Mouse (Mus musculus): ENCODE data around the gene Vdac2.

The Vdac2 gene

DNA sequence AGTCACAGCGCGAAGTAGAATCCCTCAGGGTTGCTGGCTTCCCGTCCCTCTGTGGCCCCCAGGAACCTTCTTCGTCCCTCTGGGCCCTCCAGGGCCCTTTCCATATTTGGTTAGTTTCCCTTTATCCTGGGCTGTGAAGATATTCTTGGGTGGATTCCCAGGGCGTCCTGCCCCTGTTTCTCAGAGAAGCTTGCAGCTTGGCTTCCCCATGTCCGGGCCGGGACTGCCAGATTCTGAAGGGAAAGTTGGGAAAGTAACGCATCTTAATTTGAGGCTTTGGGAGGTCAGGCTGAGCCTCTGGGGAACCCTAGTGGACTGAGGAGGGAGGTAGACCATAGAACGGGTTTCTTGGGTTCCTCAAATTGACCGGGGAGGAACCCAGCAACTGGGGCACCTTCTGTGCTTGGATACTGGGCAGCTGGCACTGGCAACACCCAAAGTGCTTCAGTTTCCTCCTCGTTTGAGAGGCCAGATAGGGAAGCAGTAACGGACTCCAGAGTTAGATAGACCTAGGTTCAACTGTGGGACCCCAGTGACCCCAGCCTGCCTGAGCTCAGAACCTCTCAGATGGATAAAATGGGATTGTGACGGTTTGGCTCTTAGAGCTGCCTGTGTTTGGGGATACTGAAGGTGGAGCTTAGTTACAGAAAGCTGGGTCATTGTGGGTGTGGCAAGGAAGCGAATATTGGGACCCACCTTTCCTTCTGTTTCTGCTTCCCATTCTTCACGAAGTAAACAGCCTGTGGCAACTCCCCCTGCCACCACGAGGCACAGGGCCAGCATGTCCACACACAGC is 27.2 kb downstream of the Vdac2 start:
- no peak for DNase-seq (ENCODE audit: low read depth)

DNA sequence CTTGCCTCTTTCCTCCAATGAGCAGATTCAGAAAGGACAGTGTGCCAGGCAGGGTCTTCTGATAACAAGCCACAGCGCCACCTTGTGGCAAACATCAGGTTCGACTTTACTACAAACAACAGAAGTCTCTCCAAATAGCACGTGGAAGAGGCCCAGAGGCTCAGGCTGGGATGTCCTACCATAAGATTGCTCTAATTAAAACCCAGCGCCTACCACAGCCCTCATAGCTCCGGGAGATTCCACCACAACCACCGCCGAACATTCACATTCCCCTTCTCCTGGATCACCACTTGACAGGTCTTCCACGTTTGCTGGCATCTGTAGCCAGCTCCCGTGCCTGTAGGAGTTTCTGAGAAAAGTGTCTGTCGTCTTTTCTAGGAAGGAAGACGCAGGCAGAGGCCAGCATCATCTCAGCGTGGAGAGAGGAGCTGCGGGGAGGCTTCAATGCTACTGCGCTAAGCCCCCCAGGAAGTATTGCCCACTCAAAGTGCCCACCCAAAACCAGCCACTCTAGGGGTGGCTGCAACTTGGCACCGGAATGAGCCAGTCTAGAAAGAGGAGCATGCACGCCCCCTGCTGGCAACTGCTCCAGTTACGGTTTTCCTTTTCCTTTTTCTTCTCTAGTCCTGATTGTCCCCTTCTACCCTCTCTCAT is 28.5 kb downstream of the Vdac2 start:
- peak; percentile 91 for DNase-seq (ENCODE audit: low read depth)

DNA sequence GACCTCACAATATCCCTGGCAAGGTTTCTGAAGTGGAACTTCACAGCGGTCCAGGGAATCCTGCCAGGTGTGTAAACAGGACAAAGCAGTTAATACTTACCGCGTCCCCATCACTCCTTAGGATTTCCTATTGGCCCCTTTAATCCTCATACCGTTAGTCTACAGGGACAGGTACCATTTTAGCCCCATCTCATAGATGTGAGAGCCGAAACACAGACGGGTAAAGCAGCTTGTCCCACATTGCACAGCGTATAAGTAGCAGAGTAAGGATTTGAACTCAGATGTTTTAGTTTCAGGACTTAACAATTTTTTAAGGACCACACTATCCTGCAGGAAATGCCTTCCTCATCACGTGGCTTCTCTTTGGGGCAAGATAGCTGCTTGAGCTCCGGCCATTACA is 29.2 kb downstream of the Vdac2 start:
- no peak for DNase-seq (ENCODE audit: low read depth)

DNA sequence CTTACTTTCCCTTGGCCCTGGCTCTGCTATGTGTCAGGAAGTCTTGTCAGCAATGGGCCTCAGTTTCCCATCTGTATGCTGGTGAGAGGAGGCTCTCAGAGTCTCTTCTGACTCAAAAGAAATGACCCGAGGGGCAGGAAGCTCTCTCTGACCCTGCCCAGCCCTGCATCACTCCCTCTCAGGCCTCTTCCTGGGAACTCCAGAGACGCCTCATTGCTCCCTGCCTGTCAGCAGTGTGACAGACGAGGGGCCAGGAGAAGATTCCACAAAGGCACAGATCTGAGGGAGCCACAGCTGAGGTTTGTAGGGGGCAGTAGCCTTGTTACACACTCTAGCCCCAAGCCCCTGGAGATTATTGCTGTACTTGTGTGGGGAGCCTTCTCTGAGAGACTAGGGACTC is 30.9 kb downstream of the Vdac2 start:
- no peak for DNase-seq (ENCODE audit: low read depth)

DNA sequence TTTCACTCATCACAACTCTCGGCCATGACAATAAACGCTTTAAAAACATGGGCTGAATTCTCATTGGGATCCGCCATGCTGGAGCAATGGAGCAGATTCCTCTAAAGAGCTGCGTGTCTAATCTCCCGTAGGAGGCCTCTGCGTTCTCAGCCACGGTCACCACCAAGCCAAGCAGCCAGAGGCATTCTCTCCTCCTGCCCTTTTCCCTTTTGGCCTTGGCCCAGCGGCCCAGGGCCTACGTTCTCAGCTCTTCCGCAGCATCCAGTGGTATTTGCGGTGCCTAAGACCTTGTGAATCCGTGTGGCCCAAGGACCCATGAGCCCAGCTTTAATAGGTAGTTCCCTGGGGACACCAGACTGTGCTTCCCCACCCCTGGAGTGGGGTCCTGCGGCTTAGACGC is 31.8 kb downstream of the Vdac2 start:
- no peak for DNase-seq (ENCODE audit: low read depth)

DNA sequence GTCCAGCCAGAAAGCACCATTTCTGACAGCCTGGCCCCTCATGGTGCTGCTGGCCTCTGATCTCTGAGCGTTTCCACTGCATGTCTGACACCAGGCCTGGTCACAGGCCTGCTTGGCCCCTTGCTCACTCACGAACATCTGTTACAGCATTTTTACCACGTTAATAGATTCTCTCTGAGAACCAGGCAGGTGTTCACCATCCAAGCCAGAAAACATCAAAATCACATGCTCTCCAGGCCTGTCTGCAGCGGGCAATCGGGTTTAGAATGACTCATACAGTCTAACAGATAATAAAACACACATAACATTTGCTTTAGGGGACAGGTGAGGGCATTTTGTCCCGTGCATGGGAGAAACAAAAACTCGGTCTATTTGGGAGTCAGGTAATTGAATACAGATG is 41.3 kb downstream of the Vdac2 start:
- no peak for DNase-seq (ENCODE audit: low read depth)

DNA sequence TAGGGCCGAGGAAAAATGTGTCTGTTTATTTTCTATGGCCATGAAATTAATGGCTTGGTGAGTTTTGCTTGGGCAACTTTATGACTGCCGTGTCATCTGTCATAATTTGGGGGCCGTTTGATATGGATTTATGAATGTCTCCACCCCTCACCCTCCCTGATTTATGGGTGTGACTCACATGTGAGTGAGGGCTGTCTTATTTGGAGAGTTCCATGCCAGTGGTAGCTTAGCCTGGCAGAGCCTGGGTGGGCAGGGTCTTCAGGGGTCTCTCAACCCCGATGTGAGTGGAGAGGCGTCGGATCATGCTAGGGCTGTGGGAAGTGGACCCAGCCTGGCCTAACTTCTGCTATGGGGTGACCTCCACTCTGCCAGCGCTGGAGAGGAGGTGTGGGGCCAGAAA is 41.8 kb downstream of the Vdac2 start:
- DNase-seq (ENCODE audit: low read depth), result no peak

DNA sequence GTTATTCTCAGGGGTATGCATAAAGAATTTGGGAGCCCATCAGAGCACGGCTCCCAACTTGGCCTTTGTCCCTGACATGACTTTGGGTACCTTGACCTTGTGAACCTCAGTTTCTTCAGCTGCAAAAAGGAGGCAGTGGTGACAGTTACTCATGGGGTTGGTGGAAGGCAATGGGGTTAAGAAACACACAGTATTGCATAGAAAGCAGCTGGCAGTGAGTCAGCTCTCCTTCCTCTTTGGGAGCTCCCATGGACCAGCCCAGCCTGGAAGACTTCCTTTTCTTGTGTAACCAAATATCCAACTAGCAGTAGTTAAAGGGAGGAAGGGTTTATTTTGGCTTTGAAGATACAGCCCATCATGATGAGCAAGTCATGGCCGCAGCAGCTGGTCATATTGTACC is 65.4 kb downstream of the Vdac2 start:
- DNase-seq (ENCODE audit: low read depth), result no peak

DNA sequence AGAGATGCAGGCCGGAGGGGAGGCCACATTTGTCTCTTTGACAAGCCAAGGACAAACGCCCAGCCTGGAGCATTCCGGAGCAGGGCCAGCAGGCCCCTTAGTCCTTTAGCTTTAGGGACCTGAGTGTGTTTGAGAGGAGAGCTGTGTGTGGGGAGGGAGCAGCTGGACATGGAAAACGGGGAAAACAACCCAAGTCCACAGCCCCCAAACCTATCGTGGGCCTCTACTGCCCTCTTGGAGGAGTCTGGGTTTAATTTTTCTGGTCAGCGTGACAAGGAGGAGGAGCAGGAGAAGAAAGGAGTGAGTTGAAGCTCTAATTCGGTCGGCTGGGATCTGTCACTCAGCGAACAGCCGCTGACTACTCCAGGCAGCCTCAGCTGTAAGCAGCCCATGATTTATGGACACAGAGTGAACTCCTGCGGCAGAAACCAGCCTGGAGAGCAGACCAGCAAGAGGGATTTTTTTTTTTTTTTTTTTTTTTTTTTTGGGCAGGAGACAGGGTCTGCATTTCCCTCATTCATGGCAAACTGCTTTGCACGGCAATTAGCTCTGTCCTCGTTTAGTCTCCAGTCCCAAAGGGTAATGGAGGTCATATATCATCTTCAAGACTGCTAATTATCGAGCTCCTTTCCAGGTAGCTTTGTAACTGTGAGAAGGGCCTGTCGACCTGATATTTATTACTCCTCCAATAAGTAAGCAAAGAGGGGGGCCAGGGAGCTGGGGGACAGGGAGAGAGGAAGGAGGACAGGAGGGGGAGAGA is 66.7 kb downstream of the Vdac2 start:
- DNase-seq (ENCODE audit: low read depth), result no peak

DNA sequence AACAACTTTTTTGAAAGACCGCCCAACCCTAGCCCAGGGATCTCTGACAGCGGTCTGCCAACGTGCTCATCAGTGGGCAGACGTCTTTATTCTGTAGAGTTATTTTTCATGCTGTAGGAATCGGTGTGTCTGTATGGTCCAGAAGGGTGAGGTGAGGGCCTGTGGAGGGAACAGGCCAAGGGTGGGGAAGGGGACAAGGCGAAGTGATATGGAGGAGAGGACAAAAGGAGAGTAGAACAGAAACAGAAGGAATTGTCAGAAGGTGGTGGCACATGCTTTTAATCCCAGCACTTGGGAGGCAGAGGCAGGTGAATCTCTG is 67.3 kb downstream of the Vdac2 start:
- DNase-seq (ENCODE audit: low read depth), result no peak
